Mouse (Mus musculus): Measurements from ENCODE around the gene C1qa.

Gene C1qa

GRCm38 (mm10) chr4:136898637-136899036 is at the start of gene C1qa:
C1qa (minus strand) TSS chr4:136898803.
- no peak for DNase-seq (ENCODE audit: low spot score)

- DNase-seq (ENCODE audit: low spot score) = no peak
These were observed 46.8 kb upstream of the C1qa start for GRCm38 (mm10) chr4:136945397-136945796.

- DNase-seq (ENCODE audit: low spot score) = no peak
These were observed 46.2 kb upstream of the C1qa start for GRCm38 (mm10) chr4:136944558-136945350.

GRCm38 (mm10) chr4:136943175-136943574 is 44.6 kb upstream of the C1qa start:
- DNase-seq (ENCODE audit: low spot score) = no peak

- no peak for DNase-seq (ENCODE audit: low spot score)
These were observed 44.2 kb upstream of the C1qa start for GRCm38 (mm10) chr4:136942761-136943160.

- no peak for DNase-seq (ENCODE audit: low spot score)
These were observed 39.3 kb upstream of the C1qa start for GRCm38 (mm10) chr4:136937935-136938334.

GRCm38 (mm10) chr4:136937344-136937743 is 38.7 kb upstream of the C1qa start:
- no peak for DNase-seq (ENCODE audit: low spot score)

- no peak for DNase-seq (ENCODE audit: low spot score)
These were observed 36.4 kb upstream of the C1qa start for GRCm38 (mm10) chr4:136934746-136935613.

GRCm38 (mm10) chr4:136930474-136930873 is 31.9 kb upstream of the C1qa start:
- no peak for DNase-seq (ENCODE audit: low spot score)

- no peak for DNase-seq (ENCODE audit: low spot score)
These were observed 30.3 kb upstream of the C1qa start for GRCm38 (mm10) chr4:136928928-136929327.

- DNase-seq (ENCODE audit: low spot score) = no peak
These were observed 27.2 kb upstream of the C1qa start for GRCm38 (mm10) chr4:136925804-136926203.

GRCm38 (mm10) chr4:136924529-136924928 is 25.9 kb upstream of the C1qa start:
- no peak for DNase-seq (ENCODE audit: low spot score)

- no peak for DNase-seq (ENCODE audit: low spot score)
These were observed 20.9 kb upstream of the C1qa start for GRCm38 (mm10) chr4:136919526-136919925.

- DNase-seq (ENCODE audit: low spot score) = no peak
These were observed 20.2 kb upstream of the C1qa start for GRCm38 (mm10) chr4:136918834-136919233.

- no peak for DNase-seq (ENCODE audit: low spot score)
These were observed 18.5 kb upstream of the C1qa start for GRCm38 (mm10) chr4:136917165-136917524.

- DNase-seq (ENCODE audit: low spot score) = no peak
These were observed 18.0 kb upstream of the C1qa start for GRCm38 (mm10) chr4:136916359-136917164.

GRCm38 (mm10) chr4:136912841-136913240 is 14.2 kb upstream of the C1qa start:
- no peak for DNase-seq (ENCODE audit: low spot score)

- DNase-seq (ENCODE audit: low spot score) = no peak
These were observed 13.2 kb upstream of the C1qa start for GRCm38 (mm10) chr4:136911804-136912203.

GRCm38 (mm10) chr4:136911211-136911646 is 12.6 kb upstream of the C1qa start:
- no peak for DNase-seq (ENCODE audit: low spot score)

GRCm38 (mm10) chr4:136907809-136908208 is 9.2 kb upstream of the C1qa start:
- no peak for DNase-seq (ENCODE audit: low spot score)

- no peak for DNase-seq (ENCODE audit: low spot score)
These were observed 8.4 kb upstream of the C1qa start for GRCm38 (mm10) chr4:136907033-136907432.

Measured in T-cell, adult 2 months (primary cell).